Mouse (Mus musculus): Measurements from ENCODE around the gene Ttc16. TPM values are rescaled to one million over a fixed set of nuclear protein-coding genes. Genes with fewer than 3 reads are reported as not detected.
A peak's percentile ranks its signal among the peaks of the same experiment; 100 is the strongest.

The Ttc16 gene
- polyA plus RNA-seq, 1 experiment: 0.21 TPM

DNA sequence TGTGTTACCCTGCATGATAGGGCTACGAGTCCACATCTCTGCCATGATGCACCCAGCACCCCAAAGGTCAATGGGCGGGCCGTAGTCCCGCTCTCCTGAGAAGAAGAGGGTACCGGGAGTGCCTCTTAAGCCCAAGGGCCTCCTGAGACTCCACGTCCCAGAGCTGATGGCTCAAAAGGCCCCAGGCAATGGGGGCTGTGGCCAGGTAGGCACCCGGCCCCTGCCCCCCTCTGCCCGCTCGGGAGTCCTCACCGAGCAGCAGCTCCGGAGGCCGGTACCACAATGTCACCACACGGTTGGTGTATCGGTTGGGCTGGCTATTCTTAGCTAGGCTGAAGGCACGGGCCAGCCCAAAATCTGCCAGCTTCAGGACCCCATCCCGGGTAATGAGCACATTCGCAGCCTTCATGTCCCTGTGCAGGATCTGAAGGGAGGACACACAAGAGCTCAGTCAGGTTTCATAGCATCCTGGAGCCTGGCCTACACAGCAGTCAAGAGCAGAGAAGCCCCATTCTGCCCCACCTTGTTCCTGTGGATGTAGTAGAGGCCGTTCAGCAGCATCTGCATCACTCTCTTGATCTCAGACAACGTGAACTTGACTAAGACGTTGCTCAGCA, 65.8 kb downstream of the Ttc16 start:
- Histone ChIP-seq H3K36me3 (ENCODE audit: control insufficient read depth, insufficient read depth, low read length) (peaks cover 34% of the 10 kb centered on the region), H3K4me3 (ENCODE audit: extremely low read depth, insufficient read depth, insufficient read length) (no peak overlapping the region), H3K27me3 (ENCODE audit: control insufficient read depth, insufficient read depth, low read length) (no peaks in the 10 kb centered on the region), H3K4me1 (ENCODE audit: control insufficient read depth, insufficient read depth, insufficient read length) (peaks cover 27% of the 10 kb centered on the region; the same call in 1 of the 2 replicates), H3K27ac (ENCODE audit: insufficient read depth, low read length) (peak overlapping the region; percentile 49)
- 82% methylated on average over 20 of the region's 20 CpGs for WGBS
- TF ChIP-seq CTCF (IDR thresholded peaks at IDR 0.05; ENCODE audit: extremely low read depth, insufficient read depth, insufficient read length, insufficient replicate concordance) (no peak), POLR2A (IDR thresholded peaks at IDR 0.05; ENCODE audit: low read depth, low read length) (no peak)
- DNase-seq (ENCODE audit: low read depth in 1 of 2, low spot score in 2 of 2): no peak

DNA sequence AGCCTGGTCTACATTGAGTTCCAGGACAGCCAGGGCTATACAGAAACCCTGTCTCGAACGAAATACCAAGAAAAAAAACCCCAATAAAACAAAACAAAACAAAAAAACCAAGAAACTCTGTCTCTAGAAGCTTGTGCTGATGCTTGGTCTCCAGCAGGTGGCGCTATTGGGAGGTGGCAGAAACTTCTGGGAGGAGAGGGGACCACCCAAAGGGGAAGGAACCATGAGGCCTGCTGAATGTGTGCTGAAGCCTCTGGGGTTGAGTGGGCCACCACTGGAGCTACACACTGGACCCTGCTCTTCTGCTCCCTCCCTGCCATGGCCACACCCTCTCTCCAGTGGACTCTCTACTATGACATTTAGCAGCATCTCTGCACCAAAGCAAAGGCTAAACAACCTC, 66.8 kb downstream of the Ttc16 start:
- no peak overlapping the region for H3K4me3 ChIP-seq (ENCODE audit: extremely low read depth, insufficient read depth, insufficient read length)
- peaks cover 34% of the 10 kb centered on the region for H3K36me3 ChIP-seq (ENCODE audit: control insufficient read depth, insufficient read depth, low read length)
- no peaks in the 10 kb centered on the region for H3K27me3 ChIP-seq (ENCODE audit: control insufficient read depth, insufficient read depth, low read length)
- H3K4me1 ChIP-seq (ENCODE audit: control insufficient read depth, insufficient read depth, insufficient read length): peaks cover 17% of the 10 kb centered on the region; the same call in 1 of the 2 replicates
- H3K27ac ChIP-seq (ENCODE audit: insufficient read depth, low read length): no peak overlapping the region
- peak; percentile 62 to 63 for DNase-seq (ENCODE audit: low read depth in 1 of 2, low spot score in 2 of 2)
- 9% methylated on average over 3 of the region's 3 CpGs for WGBS
- TF ChIP-seq CTCF (IDR thresholded peaks at IDR 0.05; ENCODE audit: extremely low read depth, insufficient read depth, insufficient read length, insufficient replicate concordance): peak; percentile 77; the same call in 1 of the 2 replicates
- TF ChIP-seq POLR2A (IDR thresholded peaks at IDR 0.05; ENCODE audit: low read depth, low read length): no peak

Other genes with a start within 250 kb of the Ttc16 start
- gene Fam102a, start 240.3 kb downstream of the Ttc16 start, polyA plus RNA-seq (2012; rRNA removed): 37.5 and 40.8 TPM in 2 replicates
- gene Dpm2, start 204.8 kb downstream of the Ttc16 start, polyA plus RNA-seq (2012; rRNA removed): 85.8 and 96.9 TPM in 2 replicates
- gene Pip5kl1, start 200.8 kb downstream of the Ttc16 start, polyA plus RNA-seq (2012; rRNA removed): 0.06 and 0.40 TPM in 2 replicates
- gene 9430097D07Rik, start 199.9 kb downstream of the Ttc16 start, polyA plus RNA-seq (2012; rRNA removed): not detected in 2 replicates
- gene St6galnac4, start 188.5 kb downstream of the Ttc16 start, polyA plus RNA-seq (2012; rRNA removed): 34.2 and 40.4 TPM in 2 replicates
- 22.3 and 32.4 TPM in 2 replicates for gene St6galnac6, start 175.9 kb downstream of the Ttc16 start, polyA plus RNA-seq (2012; rRNA removed)
- gene Ak1, start 153.9 kb downstream of the Ttc16 start, polyA plus RNA-seq (2012; rRNA removed): 6.3 and 7.4 TPM in 2 replicates
- 132 and 168 TPM in 2 replicates for gene Eng, start 129.0 kb downstream of the Ttc16 start, polyA plus RNA-seq (2012; rRNA removed)
- 34.5 and 49.5 TPM in 2 replicates for gene Fpgs, start 71.5 kb downstream of the Ttc16 start, polyA plus RNA-seq (2012; rRNA removed)
- 125 and 154 TPM in 2 replicates for gene Cdk9, start 62.6 kb downstream of the Ttc16 start, polyA plus RNA-seq (2012; rRNA removed)
- 136 and 175 TPM in 2 replicates for gene Sh2d3c, start 54.6 kb downstream of the Ttc16 start, polyA plus RNA-seq (2012; rRNA removed)
- 0.28 TPM in 1 of 2 replicates, not detected in the other for gene 6330409D20Rik, start 34.6 kb downstream of the Ttc16 start, polyA plus RNA-seq (2012; rRNA removed)
- gene Tor2a, start 18.4 kb downstream of the Ttc16 start, polyA plus RNA-seq (2012; rRNA removed): 46.5 and 81.1 TPM in 2 replicates
- 5.1 and 10.2 TPM in 2 replicates for gene Ptrh1, start 153 bp upstream of the Ttc16 start, polyA plus RNA-seq (2012; rRNA removed)
- not detected in 2 replicates for gene Cfap157, start 8.8 kb upstream of the Ttc16 start, polyA plus RNA-seq (2012; rRNA removed)
- gene Stxbp1, start 71.6 kb upstream of the Ttc16 start, polyA plus RNA-seq (2012; rRNA removed): 5.5 and 5.6 TPM in 2 replicates
- 11.0 and 11.6 TPM in 2 replicates for gene Fam129b, start 100.5 kb upstream of the Ttc16 start, polyA plus RNA-seq (2012; rRNA removed)
- 535 and 627 TPM in 2 replicates for gene Rpl12, start 185.9 kb upstream of the Ttc16 start, polyA plus RNA-seq (2012; rRNA removed)
- 8.3 and 13.0 TPM in 2 replicates for gene Lrsam1, start 186.0 kb upstream of the Ttc16 start, polyA plus RNA-seq (2012; rRNA removed)
- 24.7 and 28.0 TPM in 2 replicates for gene Slc2a8, start 206.4 kb upstream of the Ttc16 start, polyA plus RNA-seq (2012; rRNA removed)

All from spleen, adult 2 months (tissue).